Comparison of ENCODE assay signal across 9 mouse cellular contexts in the genomic region with DNA sequence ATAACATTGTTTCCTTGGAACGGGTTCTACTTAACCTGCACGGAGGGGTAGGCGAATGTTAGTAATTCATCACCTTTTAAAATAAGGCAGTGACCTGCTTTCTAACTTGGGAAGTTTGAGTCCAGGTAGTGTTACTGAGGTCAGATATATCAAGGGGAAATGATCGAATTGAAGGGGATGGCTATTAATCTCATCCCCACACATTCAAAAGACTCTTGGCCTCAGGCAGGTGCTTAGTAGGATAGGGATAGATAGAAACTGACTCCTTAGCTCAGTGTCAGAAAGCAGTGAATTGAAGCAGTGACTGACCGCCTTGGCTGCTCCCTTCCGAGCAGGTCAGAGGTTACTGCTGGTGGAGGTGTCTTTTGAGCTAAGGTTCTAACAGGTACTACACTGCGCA. TPM values are rescaled to one million over a fixed set of nuclear protein-coding genes. Genes with fewer than 3 reads are reported as not detected.
A peak's percentile ranks its signal among the peaks of the same experiment; 100 is the strongest.
DNase-seq lines count a peak whose midpoint lies in the region; ATAC-seq lines count a peak whose summit lies in the region.
"Had no signal": no experiment of that assay in that cellular context is flagged by ENCODE, and none has a peak within 500 bp of the region (broad histone marks: within the 10 kb centered on the region; RNA-seq: fewer than 3 reads in every experiment).

No protein-coding gene starts in this region.

- H3K4me3 ChIP-seq in heart, embryonic 16.5 days (ENCODE audit: low read length), result peak overlapping the region; percentile 96
- peak overlapping the region; percentile 73; the same call in 1 of the 2 replicates for H3K4me3 ChIP-seq in brown adipose tissue, adult 24 weeks (ENCODE audit: insufficient read depth, low read depth, low read length)
- no peak overlapping the region; the same call in 1 of the 2 replicates for H3K4me3 ChIP-seq in hindbrain, embryonic 14.5 days (replicated peaks; ENCODE audit: low read length)
- peak overlapping the region; percentile 90; the same call in 1 of the 2 replicates for H3K4me3 ChIP-seq in midbrain, embryonic 11.5 days (ENCODE audit: low read depth, low read length)

- H3K27me3 ChIP-seq in heart, embryonic 16.5 days (ENCODE audit: control insufficient read depth, insufficient read depth, low read length), result no peaks in the 10 kb centered on the region
- no peaks in the 10 kb centered on the region for H3K27me3 ChIP-seq in hindbrain, embryonic 14.5 days (ENCODE audit: control insufficient read depth, insufficient read depth, low read length)
- no peaks in the 10 kb centered on the region for H3K27me3 ChIP-seq in midbrain, embryonic 11.5 days (ENCODE audit: control insufficient read depth, insufficient read depth, low read length)

- WGBS in heart, embryonic 16.5 days, result 84% methylated on average over 7 of the region's 7 CpGs
- 93% methylated on average over 7 of the region's 7 CpGs for WGBS in hindbrain, embryonic 14.5 days
- 94% methylated on average over 7 of the region's 7 CpGs for WGBS in midbrain, embryonic 11.5 days

- H3K4me2 ChIP-seq in heart, embryonic 16.5 days (ENCODE audit: low read depth, low read length), result peak overlapping the region; percentile 92
- peak overlapping the region; percentile 91 for H3K4me2 ChIP-seq in hindbrain, embryonic 14.5 days (replicated peaks)
- H3K4me2 ChIP-seq in midbrain, embryonic 11.5 days, result peak overlapping the region; percentile 76; the same call in 1 of the 2 replicates

- H3K4me1 ChIP-seq in heart, embryonic 16.5 days (ENCODE audit: control insufficient read depth, insufficient read depth, low read length), result peaks cover 26% of the 10 kb centered on the region
- H3K4me1 ChIP-seq in brown adipose tissue, adult 24 weeks (ENCODE audit: control insufficient read depth, insufficient read depth, insufficient read length, low read length), result peaks cover 20% of the 10 kb centered on the region
- H3K4me1 ChIP-seq in hindbrain, embryonic 14.5 days (replicated peaks; ENCODE audit: control insufficient read depth, insufficient read depth, low read length), result peaks cover 27% of the 10 kb centered on the region
- peaks cover 17% of the 10 kb centered on the region for H3K4me1 ChIP-seq in midbrain, embryonic 11.5 days (ENCODE audit: control insufficient read depth, insufficient read depth, low read length)

- H3K9me3 ChIP-seq in heart, embryonic 16.5 days (replicated peaks; ENCODE audit: control insufficient read depth, low read length), result no peaks in the 10 kb centered on the region
- no peaks in the 10 kb centered on the region for H3K9me3 ChIP-seq in hindbrain, embryonic 14.5 days (ENCODE audit: control insufficient read depth, low read length)
- H3K9me3 ChIP-seq in midbrain, embryonic 11.5 days (ENCODE audit: control insufficient read depth, low read length), result no peaks in the 10 kb centered on the region

- H3K36me3 ChIP-seq in heart, embryonic 16.5 days (ENCODE audit: control insufficient read depth, insufficient read depth), result no peaks in the 10 kb centered on the region; the same call in 1 of the 2 replicates
- H3K36me3 ChIP-seq in hindbrain, embryonic 14.5 days (replicated peaks; ENCODE audit: control insufficient read depth, insufficient read depth), result 0 out of 2 replicates have a peak, but pooled peaks cover 6% of the 10 kb centered on the region
- peaks cover 11% of the 10 kb centered on the region for H3K36me3 ChIP-seq in midbrain, embryonic 11.5 days (ENCODE audit: control insufficient read depth, insufficient read depth, low read length)

- DNase-seq in heart, postnatal 25 days (ENCODE audit: low spot score), result no peak
- DNase-seq in hindbrain, embryonic 14.5 days (ENCODE audit: low spot score), result no peak
- DNase-seq in midbrain, embryonic 11.5 days (ENCODE audit: low spot score, missing footprints), result peak; percentile 70
- DNase-seq in right cerebral cortex, adult 2 months (ENCODE audit: low spot score in 2 of 2), result no peak
- no peak for DNase-seq in left cerebral cortex, adult 11 months (ENCODE audit: low spot score)
- no peak for DNase-seq in urinary bladder, adult 2 months (ENCODE audit: low spot score)
- DNase-seq: cerebellum, adult 11 months had no signal

- H3K27ac ChIP-seq in heart, embryonic 16.5 days (ENCODE audit: low read length), result peak overlapping the region; percentile 44; the same call in 1 of the 2 replicates
- no peak overlapping the region for H3K27ac ChIP-seq in brown adipose tissue, adult 24 weeks (replicated peaks; ENCODE audit: low read depth, low read length)
- no peak overlapping the region for H3K27ac ChIP-seq in hindbrain, embryonic 14.5 days
- no peak overlapping the region for H3K27ac ChIP-seq in midbrain, embryonic 11.5 days (ENCODE audit: low read depth, low read length)

- peak overlapping the region; percentile 97 for H3K9ac ChIP-seq in heart, embryonic 16.5 days (ENCODE audit: low read length)
- H3K9ac ChIP-seq in hindbrain, embryonic 14.5 days, result no peak overlapping the region; the same call in 1 of the 2 replicates
- no peak overlapping the region for H3K9ac ChIP-seq in midbrain, embryonic 11.5 days (ENCODE audit: low read length)

- no peak for ATAC-seq in heart, embryonic 16.5 days (replicated peaks; ENCODE audit: extremely low read depth, insufficient read depth, low FRiP score)
- no peak for ATAC-seq in hindbrain, embryonic 14.5 days (ENCODE audit: low FRiP score)
- no peak for ATAC-seq in midbrain, embryonic 11.5 days (ENCODE audit: low FRiP score)

- intact Hi-C loops in heart, postnatal 25 days (cut with DNase I), result no loop called here

RNA-seq across cellular contexts. Expression of a gene that starts 2.0 kb away (rescaled TPM):
- polyA plus RNA-seq in heart, embryonic 16.5 days (2015; fragmentation: Nextera tagmentation; extraction: Ambion mirVana), result 104 and 106 TPM in 2 replicates
- total RNA-seq in heart, postnatal 25 days (2021), result 10 to 100 TPM; 39.7 to 42.8 TPM
- 17.0 and 19.4 TPM in 2 replicates for polyA plus RNA-seq in brown adipose tissue, adult 24 weeks (2012; ENCODE audit: insufficient read depth, insufficient read length, missing spikeins)
- 99.5 and 102 TPM in 2 replicates for polyA plus RNA-seq in hindbrain, embryonic 14.5 days (2014; fragmentation: Nextera tagmentation; extraction: Ambion mirVana)
- 241 and 244 TPM in 2 replicates for polyA plus RNA-seq in midbrain, embryonic 11.5 days (2014; fragmentation: Nextera tagmentation; extraction: Ambion mirVana)
- polyA plus RNA-seq in urinary bladder, adult 2 months (2012; rRNA removed), result 41.6 and 41.8 TPM in 2 replicates

RNA-seq across cellular contexts. Expression of a gene that starts 10.4 kb away (rescaled TPM):
- polyA plus RNA-seq in heart, embryonic 16.5 days (2015; fragmentation: Nextera tagmentation; extraction: Ambion mirVana), result 213 and 263 TPM in 2 replicates
- 100 to 1,000 TPM; 113 to 124 TPM for total RNA-seq in heart, postnatal 25 days (2021)
- polyA plus RNA-seq in brown adipose tissue, adult 24 weeks (2012; ENCODE audit: insufficient read depth, insufficient read length, missing spikeins), result 386 and 509 TPM in 2 replicates
- 259 and 340 TPM in 2 replicates for polyA plus RNA-seq in hindbrain, embryonic 14.5 days (2014; fragmentation: Nextera tagmentation; extraction: Ambion mirVana)
- 217 and 224 TPM in 2 replicates for polyA plus RNA-seq in midbrain, embryonic 11.5 days (2014; fragmentation: Nextera tagmentation; extraction: Ambion mirVana)
- polyA plus RNA-seq in urinary bladder, adult 2 months (2012; rRNA removed), result 382 and 536 TPM in 2 replicates

RNA-seq across cellular contexts. Expression of a gene that starts 48.5 kb away (rescaled TPM):
- 1,876 and 1,966 TPM in 2 replicates for polyA plus RNA-seq in heart, embryonic 16.5 days (2015; fragmentation: Nextera tagmentation; extraction: Ambion mirVana)
- 100 to 1,000 TPM; 785 to 951 TPM for total RNA-seq in heart, postnatal 25 days (2021)
- polyA plus RNA-seq in brown adipose tissue, adult 24 weeks (2012; ENCODE audit: insufficient read depth, insufficient read length, missing spikeins), result 730 and 804 TPM in 2 replicates
- polyA plus RNA-seq in hindbrain, embryonic 14.5 days (2014; fragmentation: Nextera tagmentation; extraction: Ambion mirVana), result 532 and 583 TPM in 2 replicates
- 411 and 428 TPM in 2 replicates for polyA plus RNA-seq in midbrain, embryonic 11.5 days (2014; fragmentation: Nextera tagmentation; extraction: Ambion mirVana)
- polyA plus RNA-seq in urinary bladder, adult 2 months (2012; rRNA removed), result 3,106 and 3,504 TPM in 2 replicates
